Mouse (Mus musculus) MEL (cell line): ENCODE results near the gene Epha3. TPM values are rescaled to one million over a fixed set of nuclear protein-coding genes. Genes with fewer than 3 reads are reported as not detected.

Source experiments
- DNase-seq: peaks from one replicate; pipeline ENCODE4 v3.0.0; 2011; ENCODE audit warnings: low read depth, low spot score
- H3K27ac ChIP-seq: 2 replicates; pipeline ENCODE4 v1.5.1; 2012; ENCODE audit warnings: low read depth, mild to moderate bottlenecking, control low read depth, low read length, moderate library complexity; ENCODE audit not compliant: control insufficient read depth
- H3K27me3 ChIP-seq, 2 experiments: fragments of 150-350 bp in 1 of 2; sonication (generic) in 1 of 2; 2 replicates each; pipeline ENCODE4 v1.6.1; 2012; ENCODE audit warnings: low read length in 2 of 2, mild to moderate bottlenecking in 2 of 2, improper control_type of control experiment in 1 of 2, moderate library complexity in 1 of 2; ENCODE audit not compliant: insufficient read depth in 2 of 2, control insufficient read depth in 1 of 2
- H3K36me3 ChIP-seq, 2 experiments: 2 replicates each; pipeline ENCODE4 v1.6.1; 2012 to 2014; ENCODE audit warnings: low read length in 2 of 2, improper control_type of control experiment in 1 of 2, inconsistent platforms in 1 of 2, mild to moderate bottlenecking in 1 of 2; ENCODE audit not compliant: insufficient read depth in 2 of 2, control insufficient read depth in 1 of 2
- H3K4me1 ChIP-seq, 2 experiments: fragments of 150-350 bp in 1 of 2; sonication (generic) in 1 of 2; 2 replicates each; pipeline ENCODE4 v1.6.1; 2012; ENCODE audit warnings: low read length in 2 of 2, improper control_type of control experiment in 1 of 2, mild to moderate bottlenecking in 1 of 2; ENCODE audit not compliant: insufficient read depth in 2 of 2, control insufficient read depth in 1 of 2
- H3K4me3 ChIP-seq, 2 experiments: fragments of 150-350 bp in 1 of 2; sonication (generic) in 1 of 2; 2 replicates each; pipeline ENCODE4 v1.5.1; 2012; ENCODE audit warnings: low read depth in 2 of 2, low read length in 2 of 2, mild to moderate bottlenecking in 2 of 2, moderate library complexity in 2 of 2, control low read depth in 1 of 2, improper control_type of control experiment in 1 of 2; ENCODE audit not compliant: control insufficient read depth in 1 of 2, insufficient read depth in 1 of 2
- H3K79me2 ChIP-seq: 2 replicates; pipeline ENCODE4 v1.6.1; 2012; ENCODE audit warnings: mild to moderate bottlenecking, low read length, moderate library complexity; ENCODE audit not compliant: control insufficient read depth, poor library complexity, insufficient read depth
- H3K9ac ChIP-seq: 2 replicates; pipeline ENCODE4 v1.6.1; 2012; ENCODE audit warnings: low read depth, mild to moderate bottlenecking, control low read depth, low read length, moderate library complexity; ENCODE audit not compliant: control insufficient read depth, poor library complexity, severe bottlenecking
- H3K9me3 ChIP-seq: fragments of 150-350 bp; sonication (generic); replicated peaks from 2 replicates; pipeline ENCODE4 v1.6.1; 2012; ENCODE audit warnings: mild to moderate bottlenecking, low read length, improper control_type of control experiment, moderate library complexity; ENCODE audit not compliant: insufficient read depth
- CHD2 ChIP-seq: IDR thresholded peaks from 2 replicates; pipeline ENCODE4 v1.6.1; 2011; ENCODE audit warnings: low read length, improper control_type of control experiment
- GABPA ChIP-seq: IDR thresholded peaks from 2 replicates; pipeline ENCODE4 v1.6.1; 2012; ENCODE audit warnings: low read depth, mild to moderate bottlenecking, inconsistent platforms, low read length, improper control_type of control experiment, moderate library complexity
- HCFC1 ChIP-seq: IDR thresholded peaks from 2 replicates; pipeline ENCODE4 v1.6.1; 2012; ENCODE audit warnings: low read depth, mild to moderate bottlenecking, inconsistent platforms, low read length, improper control_type of control experiment, moderate library complexity
- MYB ChIP-seq: IDR thresholded peaks from 2 replicates; pipeline ENCODE4 v1.6.1; 2011; ENCODE audit warnings: mild to moderate bottlenecking, low read depth, low read length, improper control_type of control experiment
- NRF1 ChIP-seq: IDR thresholded peaks from 2 replicates; pipeline ENCODE4 v1.6.1; 2014; ENCODE audit warnings: low read depth, mild to moderate bottlenecking, inconsistent platforms, low read length, improper control_type of control experiment, moderate library complexity; ENCODE audit not compliant: poor library complexity, insufficient read depth, severe bottlenecking
- POLR2AphosphoS2 ChIP-seq: IDR thresholded peaks from 2 replicates; pipeline ENCODE4 v1.6.1; 2011; ENCODE audit warnings: low read length, improper control_type of control experiment
- RAD21 ChIP-seq: IDR thresholded peaks from 2 replicates; pipeline ENCODE4 v1.6.1; 2011; ENCODE audit warnings: mild to moderate bottlenecking, low read depth, low read length, improper control_type of control experiment
- RCOR1 ChIP-seq: IDR thresholded peaks from 2 replicates; pipeline ENCODE4 v1.6.1; 2012; ENCODE audit warnings: low read depth, mild to moderate bottlenecking, inconsistent platforms, low read length, improper control_type of control experiment
- TAL1 ChIP-seq: IDR thresholded peaks from 2 replicates; pipeline ENCODE4 v1.6.1; 2012; ENCODE audit warnings: mild to moderate bottlenecking, inconsistent platforms, low read length, moderate library complexity, mixed read lengths
- TBP ChIP-seq: IDR thresholded peaks from 2 replicates; pipeline ENCODE4 v1.8.0; 2011; ENCODE audit warnings: low read depth, low read length, improper control_type of control experiment
- polyA plus RNA-seq, 2 experiments: library from polyadenylated mRNA; stranded (reverse) in 1 of 2; unstranded in 1 of 2; fragments of >175 nt in 1 of 2; fragments of >200 nt in 1 of 2; gene quantifications; 2 replicates each; pipeline versions ENCODE4 v1.2.1 to v1.2.4; 2012; ENCODE audit warnings: low replicate concordance in 2 of 2, low read depth in 1 of 2; ENCODE audit not compliant: insufficient read length in 2 of 2, insufficient read depth in 1 of 2, missing spikeins in 1 of 2
- total RNA-seq: library from RNA; depleted of rRNA; stranded (reverse); fragments of 300-350 nt; gene quantifications from 2 replicates; pipeline ENCODE4 v1.2.3, GENCODE M21; 2012

The Epha3 gene
- total and polyA plus RNA-seq, 3 experiments, result not detected

DNA sequence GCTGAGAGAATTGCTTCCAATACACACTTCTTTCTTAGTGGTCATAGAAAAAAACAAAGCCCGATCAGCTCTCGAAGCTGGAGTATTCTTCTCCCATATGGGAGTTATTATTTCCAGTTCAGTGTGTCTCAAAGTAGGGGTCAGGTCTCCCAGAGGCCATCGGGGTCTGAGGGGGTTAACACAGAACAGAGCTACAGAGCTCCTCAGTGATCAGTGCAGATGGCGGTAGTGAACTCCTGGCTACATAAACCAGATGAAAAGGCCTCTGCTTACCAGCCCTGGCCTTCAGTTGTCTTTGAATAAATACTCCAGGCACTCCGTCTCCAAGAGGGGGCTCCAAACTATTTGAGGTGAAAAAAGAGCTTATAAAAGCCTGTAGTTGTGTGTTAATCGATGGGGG lies 362.5 kb downstream of the Epha3 start:
- TF ChIP-seq CHD2, result no peak
- Histone ChIP-seq H3K4me1 (no peaks in the 10 kb centered on the region), H3K4me3 (no peak overlapping the region), H3K36me3 (no peaks in the 10 kb centered on the region), H3K27me3 (no peaks in the 10 kb centered on the region), H3K9ac (no peak overlapping the region), H3K79me2 (no peaks in the 10 kb centered on the region), H3K9me3 (no peaks in the 10 kb centered on the region), H3K27ac (no peak overlapping the region)
- DNase-seq, result no peak

DNA sequence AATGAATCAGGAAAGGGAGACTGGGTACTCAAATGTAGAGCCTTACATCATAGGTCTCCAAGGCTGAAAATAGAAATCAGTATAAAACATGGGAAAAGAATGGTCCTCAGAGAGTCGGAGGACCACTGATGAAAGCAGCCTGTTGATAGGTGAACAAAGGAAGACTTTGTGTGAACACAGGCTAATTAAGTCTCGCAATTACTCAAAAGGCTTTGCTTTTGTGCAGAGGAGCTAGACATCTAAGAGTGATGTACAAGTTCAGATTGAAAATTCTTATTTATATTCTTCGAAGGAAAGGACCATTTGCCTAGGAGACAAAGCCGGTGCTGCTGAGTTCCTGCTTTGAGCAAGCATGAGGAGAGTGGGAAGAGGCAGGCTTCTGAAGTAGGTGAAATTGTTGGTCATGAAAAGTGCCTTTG lies 363.0 kb downstream of the Epha3 start:
- TF ChIP-seq NRF1 (no peak), GABPA (no peak), POLR2AphosphoS2 (no peak), RCOR1 (no peak), TAL1 (no peak), TBP (no peak), MYB (no peak), RAD21 (no peak), HCFC1 (no peak)
- H3K36me3 ChIP-seq, result no peaks in the 10 kb centered on the region
- H3K79me2 ChIP-seq, result no peaks in the 10 kb centered on the region
- no peaks in the 10 kb centered on the region for H3K4me1 ChIP-seq
- DNase-seq, result no peak
- H3K27me3 ChIP-seq, result no peaks in the 10 kb centered on the region
- H3K9ac ChIP-seq, result no peak overlapping the region
- H3K27ac ChIP-seq, result no peak overlapping the region
- no peaks in the 10 kb centered on the region for H3K9me3 ChIP-seq
- no peak overlapping the region for H3K4me3 ChIP-seq
